Mouse (Mus musculus) stomach, postnatal 0 days (tissue): ENCODE measurements around the gene Ubxn10. TPM values are rescaled to one million over a fixed set of nuclear protein-coding genes. Genes with fewer than 3 reads are reported as not detected.

Source experiments
- ATAC-seq: fragments of 200-750 bp; cut with Nextera tagmentation; 2 replicates; pipeline ENCODE4 v1.8.0; 2017; ENCODE audit not compliant: low FRiP score, low TSS enrichment
- DNase-seq: peaks from one replicate; pipeline ENCODE4 v3.0.0-alpha.2; 2016; ENCODE audit warnings: low spot score
- H3K27ac ChIP-seq: fragments of 300-500 bp; sonication (generic); replicated peaks from 2 replicates; pipeline ENCODE4 v1.5.1; 2014; ENCODE audit warnings: mild to moderate bottlenecking, control low read depth
- H3K27me3 ChIP-seq: fragments of 300-500 bp; sonication (generic); 2 replicates; pipeline ENCODE4 v1.6.1; 2014; ENCODE audit warnings: low read length; ENCODE audit not compliant: control insufficient read depth, insufficient read depth
- H3K36me3 ChIP-seq: fragments of 300-500 bp; sonication (generic); 2 replicates; pipeline ENCODE4 v1.6.1; 2014; ENCODE audit warnings: low read length, mixed read lengths; ENCODE audit not compliant: control insufficient read depth, insufficient read depth
- H3K4me1 ChIP-seq: fragments of 300-500 bp; sonication (generic); replicated peaks from 2 replicates; pipeline ENCODE4 v1.6.1; 2014; ENCODE audit warnings: antibody characterized with exemption; ENCODE audit not compliant: control insufficient read depth, insufficient read depth
- H3K4me2 ChIP-seq: fragments of 300-500 bp; sonication (generic); replicated peaks from 2 replicates; pipeline ENCODE4 v1.6.1; 2014; ENCODE audit warnings: low read depth, mild to moderate bottlenecking, control low read depth, moderate library complexity
- H3K4me3 ChIP-seq: fragments of 300-500 bp; sonication (generic); 2 replicates; pipeline ENCODE4 v1.5.1; 2014; ENCODE audit warnings: low read depth, low read length, control low read depth
- H3K9ac ChIP-seq: fragments of 300-500 bp; sonication (generic); 2 replicates; pipeline ENCODE4 v1.6.1; 2014; ENCODE audit warnings: mild to moderate bottlenecking, low read length, control low read depth, mixed read lengths
- H3K9me3 ChIP-seq: fragments of 300-500 bp; sonication (generic); 2 replicates; pipeline ENCODE4 v1.6.1; 2016; ENCODE audit warnings: low read length; ENCODE audit not compliant: control insufficient read depth
- CTCF ChIP-seq: IDR thresholded peaks from 2 replicates; pipeline ENCODE4 v1.5.1; 2016; ENCODE audit warnings: antibody characterized with exemption, low read depth, mild to moderate bottlenecking, moderate library complexity
- EP300 ChIP-seq: optimal IDR thresholded peaks from 2 replicates; pipeline ENCODE3; 2016; ENCODE audit warnings: antibody characterized with exemption
- WGBS: fragments of 180-500 bp; shearing (Covaris S2); extraction: QIAGEN DNeasy Blood & Tissue Kit; methylation state at CpG from one replicate; pipeline ENCODE4 v1.1.7; 2014; 5-methylcytosine and 5-hydroxymethylcytosine counted together
- polyA plus RNA-seq: library from polyadenylated mRNA; unstranded; fragments of >200 nt; fragmentation: Nextera tagmentation; extraction: Ambion mirVana; gene quantifications from 2 replicates; pipeline ENCODE4 v1.2.1, GENCODE M21; 2015

The Ubxn10 gene
- polyA plus RNA-seq, 1 experiment from 2014 or later, result 0.64 TPM

- Histone ChIP-seq H3K9ac (no peak overlapping the region), H3K27me3 (no peaks in the 10 kb centered on the region), H3K4me2 (no peak overlapping the region), H3K4me3 (no peak overlapping the region), H3K27ac (no peak overlapping the region), H3K36me3 (no peaks in the 10 kb centered on the region), H3K4me1 (no peaks in the 10 kb centered on the region), H3K9me3 (no peaks in the 10 kb centered on the region)
- ATAC-seq (no peak), DNase-seq (no peak)
- WGBS, result 63% methylated on average over 11 of the region's 11 CpGs
- TF ChIP-seq EP300, result no peak
- TF ChIP-seq CTCF, result no peak
Observed at GRCm38 (mm10) chr4:138670093-138670889, 66.7 kb downstream of the Ubxn10 start.

- H3K27me3 ChIP-seq, result no peaks in the 10 kb centered on the region
- H3K4me2 ChIP-seq, result no peak overlapping the region
- H3K9ac ChIP-seq, result no peak overlapping the region
- DNase-seq, result no peak
- WGBS, result 60% methylated on average over 10 of the region's 10 CpGs
- no peaks in the 10 kb centered on the region for H3K36me3 ChIP-seq
- no peak overlapping the region for H3K4me3 ChIP-seq
- no peak overlapping the region for H3K27ac ChIP-seq
- TF ChIP-seq CTCF, result no peak
- TF ChIP-seq EP300, result no peak
- H3K4me1 ChIP-seq, result no peaks in the 10 kb centered on the region
- no peak for ATAC-seq
- H3K9me3 ChIP-seq, result no peaks in the 10 kb centered on the region
Observed at GRCm38 (mm10) chr4:138666521-138666920, 70.4 kb downstream of the Ubxn10 start.

- TF ChIP-seq EP300 (no peak), CTCF (no peak)
- ATAC-seq (no peak), DNase-seq (no peak)
- Histone ChIP-seq H3K4me2 (no peak overlapping the region), H3K4me1 (no peaks in the 10 kb centered on the region), H3K27me3 (no peaks in the 10 kb centered on the region), H3K9ac (no peak overlapping the region), H3K9me3 (no peaks in the 10 kb centered on the region), H3K27ac (no peak overlapping the region), H3K36me3 (no peaks in the 10 kb centered on the region), H3K4me3 (no peak overlapping the region)
- 79% methylated on average over 11 of the region's 11 CpGs for WGBS
Observed at GRCm38 (mm10) chr4:138659936-138660602, 76.9 kb downstream of the Ubxn10 start.

Other genes starting within 250 kb of the Ubxn10 start
- 0.10 and 0.16 TPM in 2 replicates for gene Vwa5b1, start 101.3 kb downstream of the Ubxn10 start, polyA plus RNA-seq
- gene Pla2g2c, start 12.4 kb downstream of the Ubxn10 start, polyA plus RNA-seq, result 0.30 and 0.31 TPM in 2 replicates
- 8.2 and 8.7 TPM in 2 replicates for gene Pla2g2f, start 20.5 kb upstream of the Ubxn10 start, polyA plus RNA-seq
- 0.21 and 0.27 TPM in 2 replicates for gene Pla2g2d, start 38.6 kb upstream of the Ubxn10 start, polyA plus RNA-seq
- gene Pla2g5, start 126.3 kb upstream of the Ubxn10 start, polyA plus RNA-seq, result 0.28 and 0.34 TPM in 2 replicates
- not detected in 2 replicates for gene Gm13030, start 136.8 kb upstream of the Ubxn10 start, polyA plus RNA-seq
- 0.22 TPM in 1 of 2 replicates, not detected in the other for gene Pla2g2e, start 140.8 kb upstream of the Ubxn10 start, polyA plus RNA-seq
- gene Otud3, start 176.8 kb upstream of the Ubxn10 start, polyA plus RNA-seq, result 2.4 and 2.6 TPM in 2 replicates
- 17.6 and 24.8 TPM in 2 replicates for gene Rnf186, start 229.9 kb upstream of the Ubxn10 start, polyA plus RNA-seq
- gene Tmco4, start 235.7 kb upstream of the Ubxn10 start, polyA plus RNA-seq, result 10.3 and 10.8 TPM in 2 replicates